Mouse (Mus musculus): ENCODE measurements at regions not wholly inside any gene's neighbourhood (a gene's known extent, or its start where the extent isn't known, plus 50 kb on each side); places are given as distances from the start of the nearest gene placed in this dataset.

GRCm38 (mm10) chr4:29133404-29134307, 320.7 kb downstream of the Epha7 start:
- DNase-seq (ENCODE audit: low read depth): no peak

- no peak for DNase-seq (ENCODE audit: low read depth)
These were observed 322.9 kb downstream of the Epha7 start for GRCm38 (mm10) chr4:29135685-29136385.

- DNase-seq (ENCODE audit: low read depth): no peak
These were observed 325.9 kb downstream of the Epha7 start for GRCm38 (mm10) chr4:29138771-29139301.

GRCm38 (mm10) chr4:29143415-29143814, 330.5 kb downstream of the Epha7 start:
- DNase-seq (ENCODE audit: low read depth): no peak

GRCm38 (mm10) chr4:29145242-29145641, 332.3 kb downstream of the Epha7 start:
- DNase-seq (ENCODE audit: low read depth): no peak

- peak; percentile 42 for DNase-seq (ENCODE audit: low read depth)
These were observed 339.4 kb downstream of the Epha7 start for GRCm38 (mm10) chr4:29152134-29152867.

- DNase-seq (ENCODE audit: low read depth): no peak
These were observed 369.6 kb downstream of the Epha7 start for GRCm38 (mm10) chr4:29182494-29182893.

- DNase-seq (ENCODE audit: low read depth): no peak
These were observed 370.5 kb downstream of the Epha7 start for GRCm38 (mm10) chr4:29183411-29183810.

DNA sequence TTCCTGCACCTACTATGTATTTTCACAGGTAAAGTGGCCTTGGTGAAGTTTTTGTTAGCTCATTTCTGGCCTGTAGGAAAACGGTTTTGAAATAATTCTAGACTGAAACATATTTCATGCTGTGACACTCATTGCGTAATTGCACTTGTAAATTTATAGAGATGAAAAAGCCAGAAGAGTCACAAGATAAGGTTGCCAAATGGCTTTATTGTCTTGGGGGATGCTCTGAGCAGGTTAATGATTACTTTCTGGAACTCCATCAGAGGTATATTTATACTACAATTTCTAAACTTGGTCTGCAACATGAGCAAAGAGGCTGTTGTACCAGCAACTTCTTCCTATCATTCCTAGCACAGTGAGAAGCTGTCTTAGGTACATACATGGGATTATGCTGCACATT, 370.9 kb downstream of the Epha7 start:
- no peak for DNase-seq (ENCODE audit: low read depth)

GRCm38 (mm10) chr4:29200976-29201375, 388.0 kb downstream of the Epha7 start:
- no peak for DNase-seq (ENCODE audit: low read depth)
